Mouse (Mus musculus) inflammation-experienced regulatory T-cells, adult 6 months (primary cell): ENCODE data around the gene Olfr223. TPM values are rescaled to one million over a fixed set of nuclear protein-coding genes. Genes with fewer than 3 reads are reported as not detected.
"Not testable (repeated sequence)": the region's sequence is repeated elsewhere in the genome, so short reads cannot be mapped to it uniquely, and the experiment has no call there.

ENCODE experiments used
- ATAC-seq: one replicate; pipeline ENCODE4 v1.8.0; 2017
- polyA plus RNA-seq, 3 experiments: library from polyadenylated mRNA; unstranded; fragments of 100-300 nt; shearing (Covaris generic); gene quantifications; one replicate each; pipeline ENCODE4 v1.2.1; 2017

The Olfr223 gene
- polyA plus RNA-seq, 3 experiments from 2014 or later: not detected

DNA sequence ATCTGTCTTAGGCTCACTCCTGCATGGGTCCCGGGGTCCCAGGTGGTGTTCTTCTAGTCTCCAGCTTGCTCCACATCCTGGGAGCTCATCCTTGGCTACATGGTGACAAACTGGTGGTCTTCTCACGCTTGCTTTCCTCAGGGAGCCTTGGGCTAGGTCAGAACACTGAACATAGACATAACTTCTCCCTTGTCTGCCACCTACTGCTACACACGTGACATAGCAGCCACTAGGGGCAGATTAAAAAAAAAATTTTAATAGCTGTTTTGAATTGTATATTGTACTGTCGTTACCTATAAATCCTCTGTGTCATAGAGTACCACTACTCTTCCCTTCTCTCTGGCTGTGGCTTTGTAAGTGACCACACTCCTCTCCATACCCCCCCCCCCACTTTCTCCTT, 3.0 kb upstream of the Olfr223 start:
- ATAC-seq: no peak

DNA sequence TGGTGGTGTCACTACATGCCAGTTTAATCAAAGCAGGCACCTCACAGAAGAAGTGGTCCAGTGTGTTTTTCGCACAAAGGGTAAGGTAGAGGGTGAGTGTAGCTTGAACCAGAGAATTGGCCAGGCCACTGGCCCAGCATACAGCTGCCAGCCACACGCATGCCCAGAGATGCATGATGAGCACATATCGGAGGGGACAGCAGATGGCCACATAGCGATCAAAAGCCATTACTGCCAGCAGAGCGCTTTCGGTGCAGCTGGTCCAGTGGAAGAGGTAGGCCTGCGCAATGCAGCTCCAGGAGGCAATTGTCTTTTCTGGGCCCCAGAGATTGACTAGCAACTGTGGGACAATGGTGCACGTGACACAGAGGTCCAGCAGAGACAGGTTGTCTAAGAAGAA, 3.6 kb downstream of the Olfr223 start:
- ATAC-seq: no peak

DNA sequence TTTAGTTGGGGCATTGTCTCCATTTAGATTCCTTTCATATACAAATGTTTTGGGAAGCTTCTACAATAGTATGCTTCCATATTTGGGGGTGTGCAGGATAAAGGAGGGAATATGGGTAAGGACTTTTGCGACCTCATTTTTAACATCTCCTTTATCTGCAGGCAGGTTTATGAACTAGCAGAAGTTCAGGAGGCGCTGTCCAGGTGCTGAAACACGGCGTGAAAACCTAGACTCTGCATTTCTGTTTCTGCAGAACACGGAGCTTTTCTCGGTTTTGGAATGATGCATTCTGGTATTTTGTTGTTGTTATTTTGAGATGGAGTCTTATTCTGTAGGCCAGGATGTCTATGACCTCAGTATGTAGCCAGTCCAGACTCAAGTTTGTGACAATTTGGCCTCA, 8.6 kb downstream of the Olfr223 start:
- ATAC-seq: no peak

GRCm38 (mm10) chr11:59576135-59576534, 17.0 kb downstream of the Olfr223 start, which contains the start of gene Olfr222:
TSS of gene Olfr222 (minus strand) at chr11:59576235.
- ATAC-seq: not testable (repeated sequence)

DNA sequence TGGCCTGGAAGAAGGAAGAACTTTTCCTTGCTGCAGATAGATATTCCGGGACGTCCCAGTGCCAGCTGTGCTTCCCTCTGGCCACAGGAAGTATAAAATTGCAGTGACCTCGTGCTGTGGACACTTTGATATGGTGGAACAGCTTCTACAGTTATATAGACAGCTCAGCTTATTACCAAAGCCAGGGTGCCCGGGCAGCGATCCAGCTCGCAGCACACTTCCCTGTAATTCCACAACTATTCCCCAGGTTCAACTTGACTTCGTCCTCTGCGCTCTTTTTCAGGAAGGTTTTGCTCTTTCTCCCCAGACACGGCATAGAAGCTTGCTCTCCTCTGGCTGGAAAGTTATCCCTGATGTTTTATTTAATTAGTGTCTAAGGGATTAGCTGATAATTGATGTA, 17.4 kb downstream of the Olfr223 start:
- no peak for ATAC-seq

DNA sequence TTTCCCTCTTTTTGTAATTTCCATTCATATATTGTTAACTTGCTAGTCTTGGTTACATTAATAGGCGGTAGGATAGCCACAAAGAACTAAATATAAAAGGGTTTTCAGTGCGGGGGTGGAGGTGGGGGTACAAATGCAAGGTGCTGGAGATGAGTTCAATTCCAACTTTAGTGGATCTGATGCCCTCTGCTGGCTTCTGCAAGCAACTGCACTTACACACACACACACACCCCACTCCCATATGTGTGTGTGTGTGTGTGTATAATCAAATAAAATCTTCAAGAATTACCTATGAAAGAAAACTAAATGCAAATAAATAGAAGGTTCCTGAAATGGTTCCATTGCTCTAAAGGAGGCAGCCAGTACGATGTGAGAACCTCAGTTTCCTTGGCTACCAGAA, 23.8 kb downstream of the Olfr223 start:
- ATAC-seq: no peak

GRCm38 (mm10) chr11:59562837-59563236, 30.3 kb downstream of the Olfr223 start:
- ATAC-seq: no peak

DNA sequence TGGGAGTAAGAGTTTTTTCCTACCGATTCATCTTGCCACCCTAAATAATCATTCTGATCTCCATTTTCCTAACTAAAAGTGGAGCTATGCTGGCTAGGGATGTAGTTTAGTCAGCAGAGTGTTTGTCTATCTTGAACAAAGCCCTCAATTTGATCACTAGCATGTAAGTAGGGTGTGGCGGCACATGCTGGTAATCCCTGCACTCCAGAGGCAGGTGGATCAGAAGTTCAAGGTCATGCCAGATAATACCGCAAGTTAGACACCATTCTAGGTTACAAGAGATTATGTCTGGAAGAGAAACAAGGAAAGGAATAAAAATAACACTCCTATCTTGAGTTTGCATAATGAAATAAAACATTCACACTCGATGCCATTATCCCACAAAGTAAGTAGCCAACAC, 30.8 kb downstream of the Olfr223 start:
- ATAC-seq: no peak

DNA sequence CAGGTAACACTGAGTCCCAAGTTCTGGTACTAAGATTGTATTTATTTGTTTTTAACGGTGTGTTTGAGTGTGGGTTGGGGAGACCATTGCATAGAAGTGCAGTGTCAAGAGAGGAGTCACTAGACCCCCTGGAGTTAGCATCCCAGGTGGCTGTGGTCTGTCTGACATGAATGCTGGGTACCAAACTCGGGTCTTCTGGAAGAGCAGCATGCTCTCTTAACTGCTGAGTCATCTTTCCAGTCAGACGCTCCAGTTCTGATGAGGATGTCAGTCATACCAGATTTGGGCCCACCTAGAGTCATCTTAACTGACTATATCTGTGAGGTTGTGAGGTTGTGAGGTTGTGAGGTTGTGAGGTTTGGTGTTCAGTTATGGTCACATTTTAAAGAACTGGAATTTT, 32.2 kb downstream of the Olfr223 start:
- ATAC-seq: no peak

DNA sequence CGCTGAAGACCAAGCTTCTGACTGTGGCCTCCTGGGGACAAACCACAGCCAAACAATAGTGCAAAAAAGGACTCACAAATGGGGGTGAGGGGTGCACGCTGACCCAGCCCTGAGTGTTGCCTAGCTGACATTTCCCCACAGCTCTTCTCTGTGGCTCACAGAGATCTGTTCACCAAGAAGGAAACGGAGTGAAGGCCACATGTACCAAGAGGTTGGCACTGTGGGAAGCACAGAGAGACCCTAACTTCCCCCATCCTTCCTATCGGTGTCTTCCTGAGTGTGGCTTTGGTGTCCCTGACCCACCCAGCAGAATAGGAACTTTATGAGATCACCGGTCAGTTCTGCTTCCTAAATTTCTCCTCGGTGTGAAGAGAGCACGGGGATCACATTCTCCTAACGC, 38.6 kb downstream of the Olfr223 start:
- ATAC-seq: no peak

DNA sequence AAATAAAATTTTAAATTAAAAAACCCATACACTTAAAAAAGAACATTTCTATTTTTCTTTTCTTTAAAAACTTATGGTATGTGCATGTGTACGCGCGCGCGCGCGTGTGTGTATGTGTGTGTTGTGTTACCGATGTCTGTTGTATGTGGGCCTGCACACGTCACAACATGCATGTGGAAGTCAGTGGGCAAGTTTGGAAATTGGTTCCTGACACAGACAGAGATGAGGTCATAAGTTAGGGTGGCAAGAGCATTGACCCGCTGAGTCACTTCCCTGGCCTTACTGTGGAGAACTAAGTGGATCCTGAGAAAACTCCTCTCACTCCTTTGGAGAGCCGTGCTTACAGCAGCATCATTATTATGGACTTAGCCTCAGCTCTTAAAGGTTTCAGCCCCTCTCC, 39.0 kb downstream of the Olfr223 start:
- no peak for ATAC-seq

GRCm38 (mm10) chr11:59544005-59544404, 49.1 kb downstream of the Olfr223 start:
- no peak for ATAC-seq

DNA sequence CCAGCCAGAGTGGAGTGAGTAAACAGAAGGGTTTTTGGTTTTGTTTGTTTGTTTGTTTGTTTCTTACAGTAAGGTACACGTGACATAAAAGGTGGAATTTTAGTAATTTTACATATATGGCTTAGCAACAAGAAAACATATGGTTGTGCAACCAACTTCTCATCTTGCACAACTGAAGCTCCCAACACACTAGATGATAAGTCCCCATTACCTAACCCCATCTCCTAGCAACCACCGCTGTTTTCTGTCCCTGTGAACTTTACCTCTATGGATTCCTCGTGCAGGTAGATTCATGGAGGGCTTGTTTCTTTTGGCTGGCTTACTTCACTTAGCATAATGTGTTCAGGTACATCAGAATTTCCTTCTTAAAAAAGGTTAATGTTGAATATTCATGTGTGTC, 49.7 kb downstream of the Olfr223 start:
- ATAC-seq: no peak

DNA sequence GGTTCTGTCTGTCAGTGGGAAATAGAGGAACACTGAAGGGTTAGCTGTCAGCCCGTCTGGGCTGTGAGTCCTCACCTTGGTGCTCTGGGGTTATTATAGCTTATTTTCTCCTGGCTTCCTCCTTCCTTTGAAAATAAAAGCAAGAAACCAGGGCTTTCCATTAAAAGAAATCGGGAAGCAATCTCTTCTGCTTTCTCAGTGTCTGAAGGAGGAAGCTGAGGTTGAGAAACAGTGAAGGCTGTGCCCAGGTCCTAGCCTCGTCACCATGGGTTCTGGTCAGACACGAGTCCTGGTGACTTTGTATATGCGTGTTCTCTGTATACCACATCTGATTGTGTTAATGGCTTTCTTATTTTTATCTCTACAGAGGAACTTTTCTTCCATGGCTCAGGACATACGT, 50.6 kb downstream of the Olfr223 start:
- ATAC-seq: no peak

GRCm38 (mm10) chr11:59541324-59541723, 51.8 kb downstream of the Olfr223 start, which contains the start of gene Nlrp3:
TSS of gene Nlrp3 (plus strand) at chr11:59541568.
- no peak for ATAC-seq

DNA sequence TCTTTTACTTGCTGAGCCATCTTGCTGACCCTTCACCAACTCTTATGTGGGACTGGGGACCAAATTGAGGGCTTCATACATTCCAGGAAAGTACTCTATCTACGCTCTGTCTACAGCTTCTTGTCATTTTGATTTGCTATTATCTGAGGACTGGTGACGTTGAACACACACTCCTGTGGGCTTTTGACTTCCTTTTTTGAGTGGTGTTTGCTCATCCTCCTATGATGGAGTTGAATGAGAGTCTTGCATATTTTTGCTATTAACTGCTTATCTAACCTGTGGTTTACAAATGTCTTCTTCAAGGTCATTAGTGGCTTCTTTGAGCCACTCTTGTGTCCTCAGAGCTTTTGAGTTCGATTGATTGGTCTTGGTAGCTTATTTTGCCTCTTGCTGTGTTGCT, 53.0 kb downstream of the Olfr223 start:
- no peak for ATAC-seq

Other genes starting within 250 kb of the Olfr223 start
- under 1 TPM in 1 of 3 experiments, not detected in 2; 0.27 TPM for gene Prss38, start 217.6 kb downstream of the Olfr223 start, polyA plus RNA-seq
- gene Jmjd4, start 143.2 kb downstream of the Olfr223 start, polyA plus RNA-seq: 1 to 10 TPM; 3.6 to 5.8 (median 5.2) TPM
- gene Snap47, start 142.1 kb downstream of the Olfr223 start, polyA plus RNA-seq: 10 to 100 TPM; 42.0 to 62.2 (median 50.1) TPM
- 1 to 10 TPM; 4.1 to 4.7 (median 4.2) TPM for gene Zfp867, start 120.8 kb downstream of the Olfr223 start, polyA plus RNA-seq
- gene Zkscan17, start 66.5 kb downstream of the Olfr223 start, polyA plus RNA-seq: 10 to 100 TPM in 1 of 3 experiments, 1 to 10 TPM in 2; 9.3 to 10.0 (median 9.7) TPM
- gene Nlrp3, start 51.7 kb downstream of the Olfr223 start, polyA plus RNA-seq: not detected
- not detected for gene Olfr222, start 17.1 kb downstream of the Olfr223 start, polyA plus RNA-seq
- 10 to 100 TPM; 16.4 to 27.3 (median 22.0) TPM for gene Mprip, start 68.0 kb upstream of the Olfr223 start, polyA plus RNA-seq
- under 1 TPM in 1 of 3 experiments, not detected in 2; 0.51 TPM for gene Pld6, start 194.4 kb upstream of the Olfr223 start, polyA plus RNA-seq
- gene Flcn, start 216.7 kb upstream of the Olfr223 start, polyA plus RNA-seq: 10 to 100 TPM; 19.6 to 30.6 (median 23.2) TPM
- 1 to 10 TPM; 6.3 to 8.8 (median 7.6) TPM for gene Nt5m, start 246.2 kb upstream of the Olfr223 start, polyA plus RNA-seq
- 10 to 100 TPM; 75.3 to 89.0 (median 88.4) TPM for gene Cops3, start 246.5 kb upstream of the Olfr223 start, polyA plus RNA-seq